Mouse (Mus musculus): ENCODE data around the gene Cit. TPM values are rescaled to one million over a fixed set of nuclear protein-coding genes. Genes with fewer than 3 reads are reported as not detected.

Cit gene
- total RNA-seq, 2 experiments from 2014 or later = 0.19 to 0.43 TPM

- peak; percentile 84 for DNase-seq (ENCODE audit: low spot score)
These were observed 191.4 kb downstream of the Cit start for GRCm38 (mm10) chr5:116036465-116036864.

GRCm38 (mm10) chr5:116037731-116038130, 192.7 kb downstream of the Cit start:
- DNase-seq (ENCODE audit: low spot score) = peak; percentile 35

GRCm38 (mm10) chr5:116039706-116040105, 194.6 kb downstream of the Cit start:
- DNase-seq (ENCODE audit: low spot score) = no peak

- DNase-seq (ENCODE audit: low spot score) = no peak
These were observed 197.2 kb downstream of the Cit start for GRCm38 (mm10) chr5:116042241-116042640.

GRCm38 (mm10) chr5:116045581-116045980, 200.5 kb downstream of the Cit start:
- DNase-seq (ENCODE audit: low spot score) = peak; percentile 66

GRCm38 (mm10) chr5:116046246-116046645, 201.2 kb downstream of the Cit start:
- DNase-seq (ENCODE audit: low spot score) = peak; percentile 57

GRCm38 (mm10) chr5:116048321-116048720, 203.2 kb downstream of the Cit start:
- peak; percentile 42 for DNase-seq (ENCODE audit: low spot score)

- DNase-seq (ENCODE audit: low spot score) = no peak
These were observed 204.7 kb downstream of the Cit start for GRCm38 (mm10) chr5:116049821-116050220.

- DNase-seq (ENCODE audit: low spot score) = no peak
These were observed 207.1 kb downstream of the Cit start for GRCm38 (mm10) chr5:116052171-116052570.

GRCm38 (mm10) chr5:116052826-116053225, 207.7 kb downstream of the Cit start:
- DNase-seq (ENCODE audit: low spot score) = no peak

Other genes starting within 250 kb of the Cit start
- gene Rab35, start 213.4 kb upstream of the Cit start, total RNA-seq (2021) = 10 to 100 TPM; 37.3 to 43.7 TPM
- 1 to 10 TPM; 2.8 to 3.3 TPM for gene Bicdl1, start 113.7 kb upstream of the Cit start, total RNA-seq (2021)
- 10 to 100 TPM in 1 of 2 experiments, 1 to 10 TPM in 1; 9.4 to 10.6 TPM for gene Prkab1, start 179.2 kb downstream of the Cit start, total RNA-seq (2021)
- gene Tmem233, start 238.0 kb downstream of the Cit start, total RNA-seq (2021) = 100 to 1,000 TPM; 132 to 140 TPM